Mouse (Mus musculus): ENCODE results near the gene Tnfrsf19.

Gene Tnfrsf19

GRCm38 (mm10) chr14:61020968-61021367, 25.3 kb downstream of the Tnfrsf19 start:
- no peak for DNase-seq (ENCODE audit: low spot score)

DNA sequence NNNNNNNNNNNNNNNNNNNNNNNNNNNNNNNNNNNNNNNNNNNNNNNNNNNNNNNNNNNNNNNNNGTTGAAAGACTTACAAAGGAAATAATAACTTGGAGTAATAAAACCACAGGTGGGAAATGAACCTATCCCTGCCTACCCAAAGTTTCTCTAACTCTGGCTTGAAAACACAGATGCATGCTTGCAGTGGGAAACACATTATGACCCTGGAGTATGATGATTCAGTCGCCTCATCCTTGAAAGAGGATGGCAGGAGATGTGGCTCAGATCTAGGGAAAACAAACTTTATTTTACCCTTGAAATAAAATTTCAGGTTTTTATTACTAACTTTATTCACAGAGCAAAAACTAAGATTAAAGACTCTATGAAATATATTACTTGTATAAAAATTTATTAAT, 26.4 kb downstream of the Tnfrsf19 start:
- no peak for DNase-seq (ENCODE audit: low spot score)

DNA sequence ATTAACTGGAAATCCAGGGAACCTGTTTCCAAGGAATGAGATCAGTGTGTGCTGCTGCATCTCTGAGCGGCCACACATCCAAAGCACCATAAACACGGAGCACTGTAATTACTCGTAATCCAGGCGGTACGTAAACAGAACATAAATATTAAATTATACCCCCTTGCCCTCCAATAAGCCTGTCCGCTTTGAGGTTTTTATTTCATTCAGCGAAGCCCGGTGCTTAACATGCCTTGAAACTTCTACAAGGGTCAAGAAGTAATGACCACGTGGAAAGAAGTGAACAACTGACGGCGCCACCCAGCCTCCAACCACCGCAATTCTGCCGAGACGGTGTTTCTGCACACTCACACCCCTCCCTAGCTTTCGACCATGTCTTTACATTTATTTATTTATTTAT, 31.7 kb downstream of the Tnfrsf19 start:
- no peak for DNase-seq (ENCODE audit: low spot score)

- peak; percentile 82 for DNase-seq (ENCODE audit: low spot score)
These were observed 33.8 kb downstream of the Tnfrsf19 start for GRCm38 (mm10) chr14:61012397-61012931.

DNA sequence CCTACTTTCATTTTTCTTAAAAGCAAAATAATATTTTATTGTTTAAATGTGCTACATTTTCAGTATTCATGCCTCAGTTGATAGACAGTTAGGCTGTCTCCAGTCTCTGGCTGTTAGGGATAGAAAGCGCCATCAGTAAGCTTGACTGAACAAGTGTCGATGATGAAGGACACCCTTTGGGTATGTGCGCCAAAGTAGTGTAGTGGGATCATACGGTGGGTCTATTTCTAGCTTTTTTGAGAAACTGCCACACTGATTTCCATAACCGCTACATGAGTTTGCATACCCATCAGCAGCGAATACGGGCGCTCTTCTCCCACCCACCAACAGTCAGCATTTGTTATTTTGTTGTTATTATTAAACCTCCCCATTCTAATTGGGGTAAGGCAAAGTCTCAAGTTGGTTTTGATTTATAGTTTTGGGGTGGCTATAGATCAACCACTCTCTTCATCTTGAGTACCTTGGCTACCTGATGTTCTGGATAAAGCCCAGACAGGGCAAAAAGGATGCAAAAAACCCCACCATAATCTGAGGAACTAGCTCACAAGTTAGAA, 34.6 kb downstream of the Tnfrsf19 start:
- no peak for DNase-seq (ENCODE audit: low spot score)

- DNase-seq (ENCODE audit: low spot score): peak; percentile 18
These were observed 41.0 kb downstream of the Tnfrsf19 start for GRCm38 (mm10) chr14:61005127-61005837.

DNA sequence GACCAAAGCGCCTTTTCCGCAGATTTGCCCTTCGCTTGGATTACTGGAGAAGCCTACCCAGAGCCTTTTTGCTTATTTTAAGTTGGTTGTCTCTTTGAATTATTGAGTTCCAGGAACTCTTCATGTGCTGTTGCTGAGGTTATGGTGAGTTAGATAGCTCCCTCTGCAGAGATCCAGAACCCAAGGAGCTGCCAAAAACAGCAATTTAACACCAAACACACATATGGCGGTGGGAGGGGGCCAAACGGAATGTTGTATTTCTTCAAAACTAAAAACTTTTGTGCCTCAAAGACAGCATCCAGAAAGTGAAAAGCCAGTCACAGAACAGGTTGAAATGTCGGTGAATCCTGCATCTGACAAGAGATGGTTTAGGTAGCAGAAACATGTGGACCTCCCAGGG, 42.6 kb downstream of the Tnfrsf19 start:
- no peak for DNase-seq (ENCODE audit: low spot score)

GRCm38 (mm10) chr14:61000072-61000471, 46.2 kb downstream of the Tnfrsf19 start:
- DNase-seq (ENCODE audit: low spot score): no peak

- DNase-seq (ENCODE audit: low spot score): peak; percentile 42
These were observed 49.7 kb downstream of the Tnfrsf19 start for GRCm38 (mm10) chr14:60996556-60996955.

DNA sequence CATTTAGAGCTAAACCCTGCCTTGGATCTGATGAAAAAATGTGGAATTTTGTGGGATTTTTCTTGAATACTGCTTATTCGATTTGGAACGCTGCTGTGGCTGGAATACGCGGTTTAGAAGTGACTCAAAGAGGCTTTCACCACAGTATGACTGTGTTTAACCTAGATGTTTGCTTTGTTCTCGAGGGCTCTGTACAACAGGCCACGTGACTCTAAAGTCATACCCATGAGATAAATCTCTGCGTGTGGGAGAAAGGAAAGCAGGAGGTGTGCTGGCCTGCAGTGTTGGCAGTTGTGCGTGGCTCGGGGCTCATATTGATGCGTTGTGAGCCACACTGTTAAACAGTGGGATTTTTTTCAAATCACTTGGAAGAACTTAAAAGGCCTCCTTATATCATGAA, 52.8 kb downstream of the Tnfrsf19 start:
- DNase-seq (ENCODE audit: low spot score): peak; percentile 44

- peak; percentile 15 for DNase-seq (ENCODE audit: low spot score)
These were observed 53.2 kb downstream of the Tnfrsf19 start for GRCm38 (mm10) chr14:60993092-60993491.

DNA sequence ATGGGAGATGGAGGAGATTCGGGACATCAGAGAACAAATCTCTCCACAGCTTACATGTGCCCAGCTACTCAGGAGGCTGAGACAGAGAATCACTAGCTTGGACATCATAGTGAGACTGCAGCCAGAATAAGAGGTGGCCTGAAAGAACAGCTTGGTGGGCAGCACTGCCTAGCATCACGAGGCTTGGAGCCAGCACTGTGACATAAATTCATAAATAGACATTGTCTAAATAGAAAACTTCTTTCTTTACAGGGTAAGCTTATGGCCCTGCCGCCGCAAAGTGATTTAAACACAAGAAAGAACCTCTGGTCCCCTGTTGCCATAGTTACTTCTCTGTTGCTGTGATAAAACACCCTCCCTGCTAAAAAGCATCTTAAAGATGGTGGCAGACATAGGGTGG, 54.1 kb downstream of the Tnfrsf19 start:
- no peak for DNase-seq (ENCODE audit: low spot score)

DNA sequence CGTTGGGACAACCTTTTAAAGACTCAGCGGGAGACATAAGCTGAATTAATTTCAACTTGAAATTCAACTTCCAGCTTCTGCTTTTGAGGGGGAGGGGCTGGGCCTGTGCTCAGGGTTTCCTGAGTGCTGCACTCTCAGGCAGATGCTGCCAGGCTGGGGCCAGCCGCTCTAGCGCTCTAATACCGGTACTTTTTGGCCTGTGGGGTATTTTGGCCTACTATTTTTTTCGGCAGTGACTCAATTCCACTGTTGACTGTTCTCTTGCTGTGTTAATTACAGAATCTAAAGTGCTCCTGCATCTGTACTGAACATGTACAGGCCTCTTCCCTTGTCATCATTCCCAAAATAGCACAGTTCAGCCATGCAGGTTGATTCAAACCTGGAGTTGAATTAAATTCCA, 58.1 kb downstream of the Tnfrsf19 start:
- DNase-seq (ENCODE audit: low spot score): no peak

DNA sequence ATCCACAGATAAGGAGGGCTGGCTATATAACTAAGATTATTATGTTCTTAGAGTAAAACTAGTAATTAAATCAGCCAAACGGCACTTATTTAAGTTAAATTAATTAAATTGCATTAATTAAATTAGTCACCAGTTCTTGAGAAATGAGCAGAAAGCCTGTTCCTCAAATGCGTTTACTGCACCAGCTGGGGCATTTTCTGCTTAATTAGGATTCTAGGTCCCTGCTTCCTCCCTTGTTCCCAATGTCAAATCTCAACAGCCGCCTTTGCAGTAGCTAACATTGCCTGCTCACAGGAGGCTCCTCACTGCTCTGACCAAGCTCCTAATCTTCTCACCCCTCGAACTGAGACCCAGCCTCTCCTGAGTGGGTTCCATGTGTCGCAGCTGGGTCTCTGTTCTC, 59.4 kb downstream of the Tnfrsf19 start:
- DNase-seq (ENCODE audit: low spot score): no peak

- no peak for DNase-seq (ENCODE audit: low spot score)
These were observed 61.2 kb downstream of the Tnfrsf19 start for GRCm38 (mm10) chr14:60985077-60985476.

DNA sequence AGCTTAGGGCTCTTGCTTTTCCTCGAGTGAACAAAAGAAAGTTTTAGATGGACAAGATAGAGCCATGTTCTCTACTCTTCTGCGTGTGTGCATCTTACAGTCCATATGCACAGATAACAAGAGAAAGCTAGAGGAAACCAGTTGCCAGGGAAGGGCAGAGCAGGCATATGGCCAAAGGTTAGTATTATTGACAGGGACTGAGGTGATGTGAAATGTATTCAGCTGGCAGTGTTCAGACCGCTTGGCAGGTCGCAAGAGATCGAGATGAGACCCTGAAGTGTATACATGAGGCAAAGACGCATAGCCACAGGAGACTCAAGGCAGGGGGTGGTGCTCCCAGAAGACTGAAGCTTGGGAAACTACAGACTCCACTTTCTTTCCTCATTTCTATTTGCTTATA, 62.0 kb downstream of the Tnfrsf19 start:
- DNase-seq (ENCODE audit: low spot score): no peak

- no peak for DNase-seq (ENCODE audit: low spot score)
These were observed 64.2 kb downstream of the Tnfrsf19 start for GRCm38 (mm10) chr14:60982126-60982525.

DNA sequence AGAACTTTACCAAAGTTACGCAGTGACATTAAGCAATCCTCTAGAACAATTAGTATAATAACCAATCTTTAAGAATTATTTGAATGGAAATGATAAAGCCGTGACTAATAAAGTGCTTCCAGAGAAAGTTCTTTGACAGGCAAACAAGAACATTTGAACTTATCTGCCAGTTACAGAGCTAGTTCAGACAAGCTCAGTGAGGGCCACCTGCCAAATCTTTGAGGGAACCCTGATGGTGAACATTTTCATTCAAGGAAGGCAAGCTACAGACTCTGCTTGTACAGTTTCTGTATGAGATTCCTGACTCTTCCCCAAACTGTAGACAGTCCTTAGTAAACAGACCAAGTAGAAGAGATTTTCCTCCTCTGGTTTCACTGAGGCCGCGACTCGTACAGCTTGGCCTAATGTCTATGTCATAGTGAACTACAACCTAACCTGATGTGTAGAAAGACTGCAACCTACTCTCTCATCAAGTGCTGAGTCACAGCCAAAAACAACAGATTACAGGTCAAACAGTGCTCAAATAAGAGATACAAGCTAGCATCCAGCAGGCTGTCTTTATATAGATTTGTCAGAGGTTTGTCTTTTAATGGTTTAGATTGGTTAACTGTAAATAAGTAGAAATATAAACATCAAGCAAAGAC, 65.9 kb downstream of the Tnfrsf19 start:
- no peak for DNase-seq (ENCODE audit: low spot score)

DNA sequence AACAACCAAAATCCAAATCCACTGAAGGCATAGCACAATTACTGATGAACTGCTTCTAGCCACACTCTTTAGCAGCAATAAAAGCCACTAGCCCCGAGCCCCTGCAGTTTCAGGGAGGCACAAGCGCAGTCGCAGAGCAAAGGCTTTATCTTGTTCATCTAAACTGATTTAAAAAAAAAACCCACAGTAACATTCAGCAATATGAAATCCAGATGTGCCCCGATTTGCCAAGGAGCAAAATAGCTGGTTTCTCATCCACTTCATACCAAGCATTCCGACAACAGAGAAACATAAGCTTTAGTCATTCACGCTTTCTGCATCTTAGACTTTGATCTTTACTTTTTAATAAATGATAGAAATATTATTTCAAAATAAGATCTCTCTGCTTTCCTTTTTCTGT, 68.2 kb downstream of the Tnfrsf19 start:
- no peak for DNase-seq (ENCODE audit: low spot score)

- no peak for DNase-seq (ENCODE audit: low spot score)
These were observed 70.1 kb downstream of the Tnfrsf19 start for GRCm38 (mm10) chr14:60976231-60976630.

DNA sequence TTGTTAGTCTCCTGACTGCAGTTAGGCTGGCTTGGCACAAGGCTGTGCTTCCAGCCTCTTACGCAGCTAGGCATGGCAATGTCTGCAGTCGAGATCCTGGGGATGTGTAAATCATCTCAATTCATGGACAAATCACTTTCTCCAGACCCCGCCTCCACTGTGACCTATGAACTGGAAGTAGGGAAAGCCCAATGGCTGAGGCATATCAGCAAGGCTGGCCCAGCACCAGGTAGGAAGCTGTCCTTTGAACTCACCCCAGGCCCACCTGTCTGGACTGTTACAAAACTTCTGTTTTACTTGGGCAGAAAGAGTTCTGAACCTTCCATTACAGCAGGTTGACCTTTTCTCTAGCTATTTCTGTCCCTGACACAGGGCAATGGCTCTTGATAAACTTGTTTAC, 70.6 kb downstream of the Tnfrsf19 start:
- DNase-seq (ENCODE audit: low spot score): peak; percentile 63

- no peak for DNase-seq (ENCODE audit: low spot score)
These were observed 75.3 kb downstream of the Tnfrsf19 start for GRCm38 (mm10) chr14:60970961-60971360.

DNA sequence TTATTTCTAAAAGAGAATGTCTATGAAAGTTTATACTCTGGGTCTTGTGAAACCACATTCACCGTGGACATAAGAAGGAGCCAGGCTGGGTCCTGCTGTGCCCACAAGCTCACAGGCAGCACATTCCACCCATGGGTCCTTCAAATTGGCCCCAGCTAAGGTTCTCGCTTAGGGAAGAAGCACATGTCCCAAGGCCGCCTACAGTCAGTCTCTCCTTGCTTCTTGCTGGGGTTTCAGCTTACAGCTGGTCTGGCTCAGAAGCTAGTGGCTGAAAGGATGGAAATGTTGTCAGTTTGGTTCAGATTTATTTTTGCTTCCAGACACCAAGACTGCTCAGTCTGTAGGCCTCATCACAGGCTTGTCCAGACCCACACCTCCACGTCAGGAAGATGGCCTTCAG, 80.2 kb downstream of the Tnfrsf19 start:
- no peak for DNase-seq (ENCODE audit: low spot score)
